Mouse (Mus musculus): ENCODE data around the gene Fancd2os.

- TF ChIP-seq CTCF (IDR thresholded peaks at IDR 0.05; ENCODE audit: low read depth) = no peak
- TF ChIP-seq EP300 (optimal IDR thresholded peaks at IDR 0.05) = no peak
Observed at GRCm38 (mm10) chr6:113603993-113604392, 3.5 kb upstream of the Fancd2os start.
